Mouse (Mus musculus) hematopoietic stem cell, adult 5-6 weeks (primary cell): Measurements from ENCODE around the gene Dapk3. TPM values are rescaled to one million over a fixed set of nuclear protein-coding genes. Genes with fewer than 3 reads are reported as not detected.
"Not testable (repeated sequence)": the region's sequence is repeated elsewhere in the genome, so short reads cannot be mapped to it uniquely, and the experiment has no call there.

Source experiments
- ATAC-seq, 2 experiments: fragments of 125-278 bp in 1 of 2; replicated peaks in 1 of 2; 2 replicates each; pipeline ENCODE4 v1.8.0; 2016 to 2017; ENCODE audit warnings: inconsistent platforms in 2 of 2, mild to moderate bottlenecking in 2 of 2, moderate number of reproducible peaks in 2 of 2, low read depth in 1 of 2, moderate TSS enrichment in 1 of 2; ENCODE audit not compliant: low FRiP score in 2 of 2, poor library complexity in 2 of 2, severe bottlenecking in 2 of 2, insufficient read depth in 1 of 2, low TSS enrichment in 1 of 2
- total RNA-seq: library from RNA; stranded (forward); fragments of 172-1452, 232-1000 nt; gene quantifications from 2 replicates; pipeline ENCODE4 v1.2.3, GENCODE M21; 2017

Gene Dapk3
- total RNA-seq, 1 experiment from 2014 or later, result 29.9 TPM

GRCm38 (mm10) chr10:81174617-81175344 lies 8.0 kb upstream of the Dapk3 start:
- peak; percentile 61 to 68 for ATAC-seq

GRCm38 (mm10) chr10:81175345-81175701 lies 7.5 kb upstream of the Dapk3 start:
- ATAC-seq, result not testable (repeated sequence)

GRCm38 (mm10) chr10:81175936-81176465 lies 6.8 kb upstream of the Dapk3 start:
- no peak; a peak in 1 of 4 replicates for ATAC-seq

- ATAC-seq, result peak; percentile 34 to 47; a peak in 3 of 4 replicates
Measured at GRCm38 (mm10) chr10:81176466-81177271, 6.1 kb upstream of the Dapk3 start, which contains the start of gene Eef2. Eef2 (plus strand) TSS chr10:81176631.

GRCm38 (mm10) chr10:81177491-81177925 lies 5.3 kb upstream of the Dapk3 start:
- ATAC-seq, result no peak

GRCm38 (mm10) chr10:81177958-81178712 lies 4.7 kb upstream of the Dapk3 start:
- no peak for ATAC-seq

- no peak for ATAC-seq
Measured at GRCm38 (mm10) chr10:81178927-81179326, 3.9 kb upstream of the Dapk3 start.

GRCm38 (mm10) chr10:81179451-81180342 lies 3.1 kb upstream of the Dapk3 start:
- no peak for ATAC-seq

GRCm38 (mm10) chr10:81180946-81181345 lies 1.9 kb upstream of the Dapk3 start:
- no peak for ATAC-seq

GRCm38 (mm10) chr10:81181860-81182259 lies 945 bp upstream of the Dapk3 start:
- not testable (repeated sequence) for ATAC-seq

- no peak for ATAC-seq
Measured at GRCm38 (mm10) chr10:81183805-81184204, 1.0 kb downstream of the Dapk3 start, which contains the start of gene 4930442H23Rik. 4930442H23Rik (minus strand) TSS chr10:81183849.

- no peak for ATAC-seq
Measured at GRCm38 (mm10) chr10:81184765-81185164, 2.0 kb downstream of the Dapk3 start.

GRCm38 (mm10) chr10:81187161-81187560 lies 4.4 kb downstream of the Dapk3 start:
- ATAC-seq, result no peak

- ATAC-seq, result no peak
Measured at GRCm38 (mm10) chr10:81189821-81190220, 7.0 kb downstream of the Dapk3 start.

- ATAC-seq, result no peak
Measured at GRCm38 (mm10) chr10:81190236-81190911, 7.6 kb downstream of the Dapk3 start.

GRCm38 (mm10) chr10:81190912-81191321 lies 8.1 kb downstream of the Dapk3 start:
- no peak; a peak in 1 of 4 replicates for ATAC-seq
